Mouse (Mus musculus) intestine, embryonic 16.5 days (tissue): Measurements from ENCODE around the gene Ltbp4. TPM values are rescaled to one million over a fixed set of nuclear protein-coding genes. Genes with fewer than 3 reads are reported as not detected.

Experiments used
- ATAC-seq: fragments of 200-750 bp; cut with Nextera tagmentation; 2 replicates; pipeline ENCODE4 v1.8.0; 2017; ENCODE audit warnings: moderate TSS enrichment, moderate library complexity
- H3K27ac ChIP-seq: fragments of 300-500 bp; sonication (generic); 2 replicates; pipeline ENCODE4 v1.5.1; 2014; ENCODE audit warnings: mild to moderate bottlenecking, low read length
- H3K27me3 ChIP-seq: fragments of 300-500 bp; sonication (generic); replicated peaks from 2 replicates; pipeline ENCODE4 v1.6.1; 2014; ENCODE audit warnings: low read length, control low read depth, mixed read lengths; ENCODE audit not compliant: control insufficient read depth, insufficient read depth
- H3K36me3 ChIP-seq: fragments of 300-500 bp; sonication (generic); 2 replicates; pipeline ENCODE4 v1.6.1; 2014; ENCODE audit warnings: low read length, control low read depth; ENCODE audit not compliant: control insufficient read depth, insufficient read depth
- H3K4me1 ChIP-seq: fragments of 300-500 bp; sonication (generic); 2 replicates; pipeline ENCODE4 v1.6.1; 2014; ENCODE audit warnings: low read length, control low read depth, mixed read lengths; ENCODE audit not compliant: control insufficient read depth, insufficient read depth
- H3K4me2 ChIP-seq: fragments of 300-500 bp; sonication (generic); 2 replicates; pipeline ENCODE4 v1.6.1; 2014; ENCODE audit warnings: low read depth, low read length, control low read depth
- H3K4me3 ChIP-seq: fragments of 300-500 bp; sonication (generic); 2 replicates; pipeline ENCODE4 v1.5.1; 2014; ENCODE audit warnings: mild to moderate bottlenecking, low read length
- H3K9ac ChIP-seq: fragments of 300-500 bp; sonication (generic); 2 replicates; pipeline ENCODE4 v1.6.1; 2014; ENCODE audit warnings: low read depth, low read length
- H3K9me3 ChIP-seq: fragments of 300-500 bp; sonication (generic); 2 replicates; pipeline ENCODE4 v1.6.1; 2016; ENCODE audit warnings: low read length, control low read depth; ENCODE audit not compliant: control insufficient read depth
- WGBS: fragments of 180-500 bp; shearing (Covaris S2); extraction: QIAGEN DNeasy Blood & Tissue Kit; methylation state at CpG from one replicate; pipeline ENCODE4 v1.1.7; 2014; 5-methylcytosine and 5-hydroxymethylcytosine counted together
- polyA plus RNA-seq: library from polyadenylated mRNA; unstranded; fragments of >200 nt; fragmentation: Nextera tagmentation; extraction: Ambion mirVana; gene quantifications from 2 replicates; pipeline ENCODE4 v1.2.1, GENCODE M21; 2015

Ltbp4 gene
- polyA plus RNA-seq, result 70.2 and 79.2 TPM in 2 replicates

DNA sequence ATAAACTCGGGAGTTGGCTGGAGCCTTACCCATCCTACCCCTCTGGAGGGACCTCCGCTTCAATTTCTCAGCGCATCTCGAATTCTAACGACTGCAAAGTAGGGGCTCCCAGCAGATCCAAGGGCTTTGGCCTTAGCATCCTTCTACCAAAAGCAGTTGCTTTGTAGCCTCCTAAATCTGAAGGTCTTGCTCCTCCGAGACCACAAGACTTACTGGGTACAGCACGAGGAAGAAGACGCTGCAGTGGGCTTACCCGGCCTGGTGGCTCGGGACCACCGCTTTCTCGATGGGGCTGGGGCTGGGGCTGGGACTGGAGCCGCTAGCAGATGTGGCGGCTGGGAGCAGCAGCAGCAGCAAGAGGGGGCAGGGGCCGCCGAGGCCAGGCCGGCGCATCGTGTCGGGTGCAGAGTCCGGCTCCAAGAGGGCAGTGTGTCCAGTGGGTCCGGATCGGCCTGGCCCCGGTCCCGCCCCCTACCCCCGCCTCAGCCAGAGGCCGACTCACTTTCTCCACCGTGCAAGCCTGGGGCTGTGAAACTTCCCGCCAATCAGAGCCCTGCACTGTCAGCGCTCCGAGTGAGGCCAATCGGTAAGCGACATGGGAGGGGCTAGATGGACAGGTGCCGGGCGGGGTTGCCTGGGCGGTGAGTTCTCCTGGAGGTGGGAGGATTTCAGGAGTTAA lies at the start of gene Ltbp4:
Gene Ltbp4, minus strand, starts transcription at position 518 of the 679 bp plus-strand sequence.
- H3K36me3 ChIP-seq, result 0 out of 2 replicates have a peak, but pooled peaks cover 2% of the 10 kb centered on the region
- H3K9ac ChIP-seq, result peak within 1 kb of the TSS; percentile 41
- H3K4me1 ChIP-seq, result peaks cover 35% of the 10 kb centered on the region
- H3K9me3 ChIP-seq, result no peaks in the 10 kb centered on the region
- H3K27ac ChIP-seq, result no peak within 1 kb of the TSS
- H3K27me3 ChIP-seq, result peaks cover 37% of the 10 kb centered on the region
- peak within 1 kb of the TSS; percentile 65 for H3K4me2 ChIP-seq
- peak; percentile 60 for ATAC-seq
- H3K4me3 ChIP-seq, result peak within 1 kb of the TSS; percentile 39
- WGBS, result 1% methylated on average over 36 of the region's 36 CpGs

DNA sequence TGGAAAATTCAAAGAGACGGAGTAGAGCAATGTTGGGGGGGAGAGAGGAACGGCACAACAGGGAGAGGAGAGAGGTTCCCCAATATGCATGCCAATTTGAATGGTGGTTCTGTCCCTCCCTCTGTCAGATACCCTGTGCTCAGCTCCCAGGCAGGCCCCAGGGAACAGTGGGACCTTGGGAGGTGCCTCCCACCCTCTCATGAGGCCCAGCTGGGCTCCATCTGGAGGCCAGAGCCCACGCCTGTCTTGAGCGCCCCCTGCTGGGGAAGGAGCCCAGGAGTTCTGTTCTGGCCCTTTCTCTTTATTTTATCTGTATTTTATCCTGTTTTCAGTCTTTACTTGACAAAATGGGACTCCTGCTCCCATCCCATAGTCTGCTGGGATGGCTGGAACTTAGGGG lies 47.2 kb upstream of the Ltbp4 start:
- 32% methylated on average over 4 of the region's 4 CpGs for WGBS
- no peak overlapping the region for H3K4me3 ChIP-seq

GRCm38 (mm10) chr7:27384134-27384533 lies 46.6 kb upstream of the Ltbp4 start:
- no peak overlapping the region for H3K4me3 ChIP-seq
- no peaks in the 10 kb centered on the region for H3K27me3 ChIP-seq
- peak overlapping the region; percentile 14; the same call in 1 of the 2 replicates for H3K9ac ChIP-seq
- no peaks in the 10 kb centered on the region for H3K9me3 ChIP-seq
- no peaks in the 10 kb centered on the region for H3K36me3 ChIP-seq
- no peak overlapping the region for H3K4me2 ChIP-seq
- H3K27ac ChIP-seq, result no peak overlapping the region
- no peaks in the 10 kb centered on the region for H3K4me1 ChIP-seq
- 69% methylated on average over 5 of the region's 5 CpGs for WGBS
- ATAC-seq, result no peak

More for the DNA sequence above, 47.2 kb upstream of the Ltbp4 start:
- Histone ChIP-seq H3K36me3 (no peaks in the 10 kb centered on the region), H3K27me3 (no peaks in the 10 kb centered on the region), H3K27ac (no peak overlapping the region), H3K4me1 (no peaks in the 10 kb centered on the region), H3K9ac (no peak overlapping the region), H3K4me2 (no peak overlapping the region), H3K9me3 (no peaks in the 10 kb centered on the region)
- no peak; the same call in 1 of the 2 replicates for ATAC-seq

DNA sequence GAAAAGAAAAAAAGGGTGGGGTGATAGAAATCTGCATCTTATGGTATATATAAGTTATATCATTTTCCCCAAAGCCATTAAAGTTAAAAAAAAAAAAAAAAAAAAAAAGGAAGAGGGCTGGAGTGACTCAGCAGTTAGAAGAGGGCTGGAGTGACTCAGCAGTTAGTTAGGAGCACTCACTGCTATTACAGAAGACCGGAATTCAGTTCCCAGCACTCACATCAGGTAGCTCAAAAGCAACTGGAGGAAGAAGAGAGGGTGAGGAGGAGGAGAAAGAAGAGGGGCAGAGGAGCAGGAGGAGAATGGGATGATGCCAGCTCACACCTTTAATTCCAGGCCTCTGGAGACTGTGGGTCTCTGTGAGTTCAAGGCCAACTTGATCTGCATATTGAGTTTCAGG lies 45.7 kb upstream of the Ltbp4 start:
- H3K4me1 ChIP-seq, result no peaks in the 10 kb centered on the region
- H3K9ac ChIP-seq, result no peak overlapping the region
- ATAC-seq, result no peak
- no peaks in the 10 kb centered on the region for H3K9me3 ChIP-seq
- no peak overlapping the region for H3K27ac ChIP-seq
- no peaks in the 10 kb centered on the region for H3K27me3 ChIP-seq
- WGBS, result 88% methylated on average over 1 of the region's 1 CpGs
- H3K4me3 ChIP-seq, result no peak overlapping the region
- no peaks in the 10 kb centered on the region for H3K36me3 ChIP-seq
- no peak overlapping the region for H3K4me2 ChIP-seq

DNA sequence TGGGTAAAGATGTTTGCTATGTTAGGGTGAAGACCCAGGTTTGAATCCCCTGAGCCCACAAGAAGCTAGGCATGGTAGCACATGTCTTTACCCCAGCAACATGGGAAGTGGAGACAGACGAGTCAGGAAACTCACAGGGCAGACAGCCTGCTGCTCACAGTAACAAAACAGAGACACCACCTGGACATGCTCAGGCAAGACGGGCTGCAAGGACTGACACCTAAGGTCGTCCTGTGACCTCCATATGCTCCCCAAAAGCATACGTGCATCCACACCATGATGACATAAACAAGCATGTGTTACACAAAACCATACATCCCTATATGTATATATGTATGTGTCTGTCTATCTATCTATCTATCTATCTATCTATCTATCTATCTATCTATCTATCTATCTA lies 44.1 kb upstream of the Ltbp4 start:
- 45% methylated on average over 4 of the region's 4 CpGs for WGBS
- no peak overlapping the region for H3K9ac ChIP-seq

GRCm38 (mm10) chr7:27381009-27381408 lies 43.5 kb upstream of the Ltbp4 start:
- no peak overlapping the region for H3K4me3 ChIP-seq
- no peaks in the 10 kb centered on the region for H3K4me1 ChIP-seq
- H3K9me3 ChIP-seq, result peaks cover 2% of the 10 kb centered on the region; the same call in 1 of the 2 replicates
- H3K9ac ChIP-seq, result no peak overlapping the region
- 46% methylated on average over 1 of the region's 1 CpGs for WGBS
- H3K27ac ChIP-seq, result no peak overlapping the region
- no peak overlapping the region for H3K4me2 ChIP-seq
- H3K27me3 ChIP-seq, result peaks cover 5% of the 10 kb centered on the region; the same call in 1 of the 2 replicates
- no peaks in the 10 kb centered on the region for H3K36me3 ChIP-seq
- no peak for ATAC-seq

More for the DNA sequence above, 44.1 kb upstream of the Ltbp4 start:
- Histone ChIP-seq H3K4me2 (no peak overlapping the region), H3K4me3 (no peak overlapping the region), H3K27me3 (0 out of 2 replicates have a peak, but pooled peaks cover under 1% of the 10 kb centered on the region), H3K4me1 (no peaks in the 10 kb centered on the region), H3K36me3 (no peaks in the 10 kb centered on the region), H3K9me3 (peaks cover under 1% of the 10 kb centered on the region; the same call in 1 of the 2 replicates), H3K27ac (no peak overlapping the region)
- no peak for ATAC-seq

- H3K9me3 ChIP-seq, result peaks cover 2% of the 10 kb centered on the region; the same call in 1 of the 2 replicates
- peaks cover 13% of the 10 kb centered on the region; the same call in 1 of the 2 replicates for H3K27me3 ChIP-seq
- no peak overlapping the region for H3K27ac ChIP-seq
- no peaks in the 10 kb centered on the region for H3K36me3 ChIP-seq
- H3K4me1 ChIP-seq, result no peaks in the 10 kb centered on the region
- no peak for ATAC-seq
- no peak overlapping the region for H3K9ac ChIP-seq
- no peak overlapping the region for H3K4me3 ChIP-seq
- WGBS, result 86% methylated on average over 6 of the region's 6 CpGs
- no peak overlapping the region for H3K4me2 ChIP-seq
Observed at GRCm38 (mm10) chr7:27379836-27380235, 42.3 kb upstream of the Ltbp4 start.

DNA sequence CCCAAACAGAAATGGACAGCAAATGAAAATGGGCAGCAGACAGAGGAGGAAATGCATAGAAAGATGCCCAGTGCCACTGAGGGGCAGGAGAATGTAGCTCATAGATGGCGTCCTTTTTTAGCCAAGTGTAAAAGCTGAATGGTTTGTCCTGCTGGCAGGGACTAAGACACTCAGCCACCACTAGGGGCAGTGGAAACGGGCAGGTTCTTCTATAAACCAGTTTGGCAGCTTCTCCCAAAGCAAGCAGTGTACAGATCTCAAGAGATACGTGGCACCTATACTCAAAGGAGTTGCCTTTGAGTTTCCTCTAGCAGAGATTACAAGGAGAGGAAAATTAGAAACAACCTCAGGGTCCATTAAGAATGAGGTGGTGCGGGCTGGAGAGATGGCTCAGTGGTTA lies 40.9 kb upstream of the Ltbp4 start:
- Histone ChIP-seq H3K27ac (no peak overlapping the region), H3K4me2 (no peak overlapping the region), H3K36me3 (no peaks in the 10 kb centered on the region), H3K4me3 (no peak overlapping the region), H3K9ac (no peak overlapping the region), H3K9me3 (peaks cover 2% of the 10 kb centered on the region; the same call in 1 of the 2 replicates), H3K4me1 (no peaks in the 10 kb centered on the region), H3K27me3 (peaks cover 23% of the 10 kb centered on the region)
- ATAC-seq, result peak; percentile 66; the same call in 1 of the 2 replicates
- WGBS, result 21% methylated on average over 4 of the region's 4 CpGs

DNA sequence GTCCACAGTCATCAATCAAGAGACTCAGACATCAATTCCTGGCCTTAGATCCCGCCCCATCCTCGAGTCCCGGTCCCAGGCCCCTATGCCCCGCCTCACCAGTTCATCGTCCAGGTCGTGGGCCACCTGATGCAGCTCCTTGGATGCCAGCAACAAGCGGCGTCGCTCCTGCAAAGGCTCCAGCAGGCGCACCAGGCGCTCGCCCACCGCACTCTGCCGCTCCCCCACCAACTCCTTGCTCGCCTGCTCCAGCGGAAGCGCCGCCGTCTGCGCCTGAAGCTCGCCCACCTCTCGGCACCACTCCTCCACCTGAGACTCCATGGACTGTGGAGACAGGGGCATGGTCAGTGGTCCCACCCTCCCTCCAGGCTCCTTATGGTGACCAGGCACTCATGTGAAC lies 37.8 kb upstream of the Ltbp4 start:
- no peak overlapping the region for H3K27ac ChIP-seq
- no peak overlapping the region for H3K4me3 ChIP-seq
- 0 out of 2 replicates have a peak, but pooled peaks cover 5% of the 10 kb centered on the region for H3K4me1 ChIP-seq
- no peaks in the 10 kb centered on the region for H3K36me3 ChIP-seq
- peaks cover 2% of the 10 kb centered on the region; the same call in 1 of the 2 replicates for H3K9me3 ChIP-seq
- no peak overlapping the region for H3K9ac ChIP-seq
- WGBS, result 3% methylated on average over 22 of the region's 22 CpGs
- no peak for ATAC-seq
- H3K27me3 ChIP-seq, result peaks cover 52% of the 10 kb centered on the region
- no peak overlapping the region for H3K4me2 ChIP-seq
